Mouse (Mus musculus) ES-E14 (cell line): ENCODE data around the gene Rcc2. TPM values are rescaled to one million over a fixed set of nuclear protein-coding genes. Genes with fewer than 3 reads are reported as not detected.

ENCODE experiments used
- DNase-seq: peaks from one replicate; pipeline ENCODE4 v3.0.0-alpha.2; 2013; ENCODE audit warnings: low read depth, low spot score
- H3K27ac ChIP-seq: 2 replicates; pipeline ENCODE4 v1.5.1; 2012; ENCODE audit warnings: low read depth, mild to moderate bottlenecking, low read length, moderate library complexity, mixed read lengths; ENCODE audit not compliant: poor library complexity, insufficient read depth, severe bottlenecking
- H3K36me3 ChIP-seq: 2 replicates; pipeline ENCODE4 v1.6.1; 2012; ENCODE audit warnings: mild to moderate bottlenecking, low read length, moderate library complexity, mixed read lengths; ENCODE audit not compliant: control insufficient read depth, poor library complexity, insufficient read depth, severe bottlenecking
- H3K4me1 ChIP-seq, 2 experiments: fragments of 150-350 bp in 1 of 2; sonication (generic) in 1 of 2; 2 replicates each; pipeline ENCODE4 v1.6.1; 2012; ENCODE audit warnings: low read length in 2 of 2, mild to moderate bottlenecking in 1 of 2, mixed read lengths in 1 of 2; ENCODE audit not compliant: control insufficient read depth in 2 of 2, insufficient read depth in 2 of 2, poor library complexity in 1 of 2
- H3K4me3 ChIP-seq, 2 experiments: fragments of 150-350 bp in 1 of 2; sonication (generic) in 1 of 2; 2 replicates each; pipeline ENCODE4 v1.5.1; 2012; ENCODE audit warnings: low read length in 2 of 2, low read depth in 1 of 2, mild to moderate bottlenecking in 1 of 2, mixed read lengths in 1 of 2; ENCODE audit not compliant: insufficient read depth in 1 of 2, poor library complexity in 1 of 2, severe bottlenecking in 1 of 2
- H3K9ac ChIP-seq: 2 replicates; pipeline ENCODE4 v1.6.1; 2012; ENCODE audit warnings: low read depth, mild to moderate bottlenecking, low read length, mixed read lengths; ENCODE audit not compliant: poor library complexity, insufficient read depth, severe bottlenecking
- H3K9me3 ChIP-seq: fragments of 150-350 bp; sonication (generic); 2 replicates; pipeline ENCODE4 v1.6.1; 2012; ENCODE audit warnings: low read depth, mild to moderate bottlenecking, low read length; ENCODE audit not compliant: control insufficient read depth, insufficient read depth
- CHD2 ChIP-seq: IDR thresholded peaks from 2 replicates; pipeline ENCODE4 v1.6.1; 2014; ENCODE audit warnings: mild to moderate bottlenecking, low read depth, low read length, inconsistent platforms
- HCFC1 ChIP-seq: IDR thresholded peaks from 2 replicates; pipeline ENCODE4 v1.6.1; 2012; ENCODE audit warnings: low read length, inconsistent platforms, borderline replicate concordance; ENCODE audit not compliant: insufficient read depth
- MAFK ChIP-seq: IDR thresholded peaks from 2 replicates; pipeline ENCODE4 v1.6.1; 2014; ENCODE audit warnings: mild to moderate bottlenecking, low read depth, low read length, inconsistent platforms; ENCODE audit not compliant: insufficient read depth
- ZC3H11A ChIP-seq: IDR thresholded peaks from 2 replicates; pipeline ENCODE4 v1.6.1; 2012; ENCODE audit warnings: low read depth, mild to moderate bottlenecking, inconsistent platforms, low read length, borderline replicate concordance
- ZNF384 ChIP-seq: IDR thresholded peaks from 2 replicates; pipeline ENCODE4 v1.6.1; 2012; ENCODE audit warnings: low read depth, low read length, inconsistent platforms
- in situ Hi-C, 2 experiments: fragments of 600-800 bp; cut with MboI; formaldehyde crosslinking; loops; one replicate each; pipeline ENCODE4 v1.15.1; 2025; ENCODE audit warnings: low sequenced_read_pairs in 2 of 2, inconsistent platforms in 1 of 2; ENCODE audit not compliant: unreplicated experiment in 2 of 2
- total RNA-seq: library from RNA; depleted of rRNA; stranded (reverse); fragments of 300-350 nt; gene quantifications from 2 replicates; pipeline ENCODE4 v1.2.3, GENCODE M21; 2012

Gene Rcc2
- total RNA-seq, 1 experiment: 250 TPM

- H3K9me3 ChIP-seq: no peaks in the 10 kb centered on the region
- peaks cover 0 to 21% of the 10 kb centered on the region in 2 experiments; a peak in 2 of 4 replicates for H3K4me1 ChIP-seq
- no peak overlapping the region for H3K4me3 ChIP-seq
- H3K9ac ChIP-seq: no peak overlapping the region
- H3K27ac ChIP-seq: no peak overlapping the region
- TF ChIP-seq ZNF384: no peak
- no peak for TF ChIP-seq CHD2
- TF ChIP-seq HCFC1: no peak
- no peak for TF ChIP-seq MAFK
- no peak for TF ChIP-seq ZC3H11A
- DNase-seq: no peak
- in situ Hi-C loops: no loop called here
- no peaks in the 10 kb centered on the region for H3K36me3 ChIP-seq
These were observed 16.7 kb upstream of the Rcc2 start for GRCm38 (mm10) chr4:140683608-140684007.

GRCm38 (mm10) chr4:140684141-140684871 is 16.0 kb upstream of the Rcc2 start:
- Histone ChIP-seq H3K36me3 (no peaks in the 10 kb centered on the region), H3K9ac (peak overlapping the region; percentile 49; the same call in 1 of the 2 replicates), H3K9me3 (no peaks in the 10 kb centered on the region), H3K4me1 (peaks cover 0 to 22% of the 10 kb centered on the region in 2 experiments; a peak in 2 of 4 replicates), H3K4me3 (no peak overlapping the region), H3K27ac (peak overlapping the region; percentile 17; the same call in 1 of the 2 replicates)
- no peak for TF ChIP-seq HCFC1
- TF ChIP-seq ZNF384: no peak
- TF ChIP-seq CHD2: no peak
- TF ChIP-seq MAFK: no peak
- no peak for DNase-seq
- in situ Hi-C loops: no loop called here

- no peak for DNase-seq
- H3K27ac ChIP-seq: peak overlapping the region; percentile 17; the same call in 1 of the 2 replicates
- H3K4me3 ChIP-seq: no peak overlapping the region
These were observed 15.4 kb upstream of the Rcc2 start for GRCm38 (mm10) chr4:140684881-140685303.

GRCm38 (mm10) chr4:140688044-140688825 is 12.1 kb upstream of the Rcc2 start:
- Histone ChIP-seq H3K36me3 (no peaks in the 10 kb centered on the region), H3K4me1 (peaks cover 5 to 28% of the 10 kb centered on the region in 2 experiments; a peak in 3 of 4 replicates), H3K9ac (peak overlapping the region; percentile 60; the same call in 1 of the 2 replicates), H3K4me3 (peak overlapping the region in 1 of 2 experiments; percentile 21; a peak in 1 of 4 replicates), H3K27ac (peak overlapping the region; percentile 93), H3K9me3 (no peaks in the 10 kb centered on the region)
- no peak for DNase-seq
- in situ Hi-C loops: no loop called here
- TF ChIP-seq CHD2 (no peak), ZNF384 (peak; percentile 83)

More at GRCm38 (mm10) chr4:140684881-140685303, 15.4 kb upstream of the Rcc2 start:
- H3K36me3 ChIP-seq: no peaks in the 10 kb centered on the region
- no peaks in the 10 kb centered on the region for H3K9me3 ChIP-seq
- in situ Hi-C loops: no loop called here
- TF ChIP-seq MAFK (no peak), HCFC1 (no peak), ZNF384 (no peak), ZC3H11A (no peak), CHD2 (no peak)
- peaks cover 2 to 24% of the 10 kb centered on the region in 2 experiments; a peak in 3 of 4 replicates for H3K4me1 ChIP-seq
- peak overlapping the region; percentile 9; the same call in 1 of the 2 replicates for H3K9ac ChIP-seq
